Mouse (Mus musculus): ENCODE data around the gene Bcl2l15.

The Bcl2l15 gene

DNA sequence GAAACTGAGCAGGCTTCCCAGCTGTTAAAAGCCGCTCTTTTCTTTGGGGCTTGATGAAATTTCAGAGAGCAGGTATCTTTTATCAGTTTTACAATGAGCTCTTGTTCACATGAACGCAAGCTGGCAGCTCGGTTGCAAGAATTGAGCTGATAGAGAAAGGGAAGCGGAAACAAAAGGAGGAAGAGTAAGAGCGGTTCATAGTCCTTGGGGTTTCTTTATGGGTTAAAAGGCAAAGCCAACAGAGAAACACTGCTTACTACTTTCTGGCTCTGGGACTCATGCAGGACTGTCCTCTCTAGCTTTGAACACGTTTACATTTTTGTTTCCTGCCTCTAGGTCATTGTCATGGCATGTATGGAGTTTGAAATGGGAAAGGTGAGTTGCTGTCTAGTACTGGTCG is 41.9 kb downstream of the Bcl2l15 start:
- DNase-seq: no peak

GRCm38 (mm10) chr3:103885946-103886345 is 53.5 kb downstream of the Bcl2l15 start:
- no peak for DNase-seq

DNA sequence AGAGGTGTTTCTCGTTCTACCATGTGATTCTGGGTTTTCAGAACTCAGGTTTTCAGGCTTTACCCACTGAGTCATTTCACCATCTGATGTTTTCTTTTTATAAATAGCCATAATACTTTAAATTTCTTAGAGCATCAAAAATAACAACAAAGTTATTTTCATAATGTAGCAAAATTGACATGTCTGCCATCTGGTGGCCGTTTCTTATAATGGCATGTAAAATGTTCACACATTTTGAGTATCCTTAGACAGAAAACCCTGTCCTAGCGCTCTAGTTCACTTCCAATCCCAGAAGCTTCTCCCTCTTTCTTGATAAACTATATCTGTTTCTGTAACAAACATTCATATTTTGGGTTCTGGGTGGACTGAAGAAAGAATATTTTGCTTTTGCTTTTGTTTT is 55.2 kb downstream of the Bcl2l15 start:
- DNase-seq: peak; percentile 68

GRCm38 (mm10) chr3:103893374-103893773 is 61.0 kb downstream of the Bcl2l15 start:
- no peak for DNase-seq

All from embryo, embryonic 11 days (tissue).